Mouse (Mus musculus) hematopoietic stem cell, adult 5-6 weeks (primary cell): ENCODE data around the gene Gjc3. TPM values are rescaled to one million over a fixed set of nuclear protein-coding genes. Genes with fewer than 3 reads are reported as not detected.

ENCODE experiments used
- ATAC-seq, 2 experiments: fragments of 125-278 bp in 1 of 2; replicated peaks in 1 of 2; 2 replicates each; pipeline ENCODE4 v1.8.0; 2016 to 2017; ENCODE audit warnings: inconsistent platforms in 2 of 2, mild to moderate bottlenecking in 2 of 2, moderate number of reproducible peaks in 2 of 2, low read depth in 1 of 2, moderate TSS enrichment in 1 of 2; ENCODE audit not compliant: low FRiP score in 2 of 2, poor library complexity in 2 of 2, severe bottlenecking in 2 of 2, insufficient read depth in 1 of 2, low TSS enrichment in 1 of 2
- total RNA-seq: library from RNA; stranded (forward); fragments of 172-1452, 232-1000 nt; gene quantifications from 2 replicates; pipeline ENCODE4 v1.2.3, GENCODE M21; 2017

Gene Gjc3
- total RNA-seq, 1 experiment from 2014 or later, result not detected

DNA sequence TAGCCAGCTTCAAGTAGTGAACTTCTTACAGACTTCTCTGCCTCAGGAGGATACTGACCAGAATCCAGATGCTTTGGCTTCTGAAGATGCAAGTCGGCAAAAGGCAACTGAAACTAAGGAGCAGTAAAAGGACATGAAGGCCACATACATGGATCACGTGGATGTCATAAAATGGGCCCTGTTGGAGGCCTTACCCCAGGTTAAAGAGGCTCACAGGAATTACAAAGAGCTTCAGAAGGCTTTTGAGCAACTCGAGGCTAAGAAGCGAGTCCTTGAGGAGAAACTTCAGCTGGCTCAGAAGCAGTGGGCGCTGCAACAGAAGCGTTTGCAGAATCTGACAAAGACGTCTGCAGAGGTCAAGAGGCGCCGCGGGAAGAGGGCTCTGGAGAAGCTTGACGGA is 34.5 kb downstream of the Gjc3 start:
- ATAC-seq, result no peak

DNA sequence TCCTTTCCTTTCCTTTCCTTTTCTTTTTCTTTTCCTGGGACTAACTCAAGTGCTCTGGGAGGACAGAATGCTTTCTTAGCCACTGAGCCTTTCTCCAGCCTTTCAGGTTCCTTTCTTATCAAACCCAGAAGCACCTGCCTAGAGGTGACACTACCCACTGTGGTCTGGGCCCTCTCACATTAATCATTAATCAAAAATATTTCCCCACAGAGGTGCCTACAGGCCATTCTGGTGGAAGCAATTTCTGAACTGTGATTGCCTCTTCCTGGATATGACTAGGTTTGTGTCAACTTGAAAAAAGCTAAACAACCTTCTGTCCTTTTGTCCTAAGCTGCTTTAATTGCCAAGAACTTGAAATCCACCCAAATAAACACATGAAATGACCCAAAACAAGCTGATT is 40.7 kb downstream of the Gjc3 start:
- no peak for ATAC-seq

DNA sequence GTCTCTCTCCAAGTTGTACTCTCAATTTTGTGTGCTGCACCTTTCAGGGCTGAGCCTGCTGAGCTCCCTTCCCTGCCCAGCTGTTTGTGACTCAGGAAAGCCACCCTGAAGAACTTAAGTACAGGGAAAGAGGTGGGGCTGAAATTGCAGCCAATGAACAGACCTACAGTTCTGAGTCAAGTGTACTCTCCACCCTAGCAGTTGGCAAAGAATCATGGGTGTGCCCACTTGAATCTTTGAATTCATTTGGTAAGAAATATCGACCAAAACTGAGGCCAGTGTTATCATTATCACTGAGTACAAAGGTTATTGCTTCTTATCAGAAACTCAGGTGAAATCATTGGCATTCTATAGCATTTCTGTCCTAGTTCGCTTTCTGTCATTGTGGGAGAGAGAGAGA is 41.4 kb downstream of the Gjc3 start, which contains the start of gene Cyp3a13:
TSS of gene Cyp3a13 (minus strand) at position 88 of the 400 bp plus-strand sequence.
- no peak for ATAC-seq

DNA sequence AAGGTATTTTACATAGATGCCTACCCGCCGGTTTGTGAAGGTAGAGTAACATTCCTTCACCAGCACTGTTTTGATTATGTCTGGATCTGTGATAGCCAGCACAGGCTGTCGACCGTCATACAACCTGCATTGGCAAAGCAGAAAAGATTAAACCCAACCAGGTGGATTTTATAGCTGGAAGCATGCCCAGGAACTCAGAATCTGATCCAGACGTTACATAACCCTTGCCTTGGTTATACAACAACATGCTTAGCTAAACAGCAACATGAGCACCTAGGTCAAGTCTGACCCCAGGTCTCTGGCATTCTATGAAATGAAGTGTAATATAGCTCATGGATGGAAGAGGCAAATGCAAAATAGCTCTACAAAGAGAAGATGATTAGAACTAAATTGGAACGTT is 47.3 kb downstream of the Gjc3 start:
- no peak for ATAC-seq

DNA sequence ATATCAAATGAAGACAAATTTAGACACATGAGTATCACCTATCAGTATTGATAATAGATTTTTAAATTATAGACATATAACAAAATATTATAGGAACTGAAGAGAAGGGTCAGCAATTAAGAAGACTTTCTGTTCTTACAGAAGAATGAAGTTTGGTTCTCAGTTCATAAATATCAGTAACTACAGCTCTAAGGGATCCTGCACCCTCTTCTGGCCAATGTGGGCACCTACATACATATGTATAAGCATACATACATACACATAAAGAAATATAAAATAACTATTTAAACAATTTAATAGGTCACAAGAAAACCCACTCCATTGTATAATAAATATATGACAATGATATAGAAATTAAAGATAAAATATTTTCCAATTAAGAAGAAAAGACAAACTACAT is 48.4 kb downstream of the Gjc3 start:
- ATAC-seq, result no peak

DNA sequence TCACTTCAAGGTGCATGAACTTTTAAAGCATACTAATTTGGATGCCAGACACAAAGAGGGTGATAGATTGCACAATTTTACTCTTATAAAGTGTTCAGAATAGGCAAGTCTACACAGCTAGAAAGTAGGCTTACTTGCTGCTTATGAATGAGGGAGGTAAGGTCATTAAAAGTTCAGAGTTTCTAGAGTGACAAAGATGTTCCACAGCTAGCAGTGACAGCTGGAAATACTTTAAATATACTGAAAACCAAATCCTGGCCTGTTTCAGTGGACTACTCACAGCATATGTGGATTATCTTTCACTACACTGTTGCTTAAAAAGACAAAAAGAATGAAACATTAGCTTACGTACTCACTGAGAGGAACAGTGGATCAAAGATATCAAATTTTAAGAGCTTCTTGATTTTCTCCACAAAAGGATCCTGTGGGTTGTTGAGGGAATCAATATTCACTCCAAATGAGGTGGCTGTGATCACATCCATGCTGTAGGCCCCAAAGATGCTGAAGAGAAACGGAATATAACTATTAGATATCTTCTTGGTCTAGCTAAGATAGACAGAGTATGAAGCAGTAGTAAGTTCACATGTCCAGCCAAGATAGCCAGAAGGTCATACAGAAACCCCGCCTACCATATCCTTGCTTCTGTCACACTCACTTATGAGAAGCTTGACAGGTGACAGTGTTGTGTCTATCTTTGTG is 53.2 kb downstream of the Gjc3 start:
- no peak for ATAC-seq

Other genes starting within 250 kb of the Gjc3 start
- gene Nyap1, start 221.5 kb downstream of the Gjc3 start, total RNA-seq, result 0.05 and 0.25 TPM in 2 replicates
- gene Tsc22d4, start 217.4 kb downstream of the Gjc3 start, total RNA-seq, result 61.0 and 67.7 TPM in 2 replicates
- gene Ppp1r35, start 184.2 kb downstream of the Gjc3 start, total RNA-seq, result 15.3 and 61.5 TPM in 2 replicates
- 30.4 and 31.8 TPM in 2 replicates for gene Mepce, start 175.4 kb downstream of the Gjc3 start, total RNA-seq
- gene Zcwpw1, start 175.3 kb downstream of the Gjc3 start, total RNA-seq, result 21.3 and 27.6 TPM in 2 replicates
- gene Pilra, start 126.8 kb downstream of the Gjc3 start, total RNA-seq, result 17.7 and 22.2 TPM in 2 replicates
- gene Pilrb1, start 105.0 kb downstream of the Gjc3 start, total RNA-seq, result 6.0 and 12.3 TPM in 2 replicates
- gene Pilrb2, start 91.3 kb downstream of the Gjc3 start, total RNA-seq, result 3.7 and 17.8 TPM in 2 replicates
- gene Cyp3a13, start 41.5 kb downstream of the Gjc3 start, total RNA-seq, result not detected in 2 replicates
- gene Azgp1, start 18.4 kb upstream of the Gjc3 start, total RNA-seq, result not detected in 2 replicates
- not detected in 2 replicates for gene Smok3a, start 58.2 kb upstream of the Gjc3 start, total RNA-seq
- not detected in 2 replicates for gene Smok3b, start 58.3 kb upstream of the Gjc3 start, total RNA-seq
- not detected in 2 replicates for gene Smok3c, start 90.1 kb upstream of the Gjc3 start, total RNA-seq
- gene Zkscan1, start 122.0 kb upstream of the Gjc3 start, total RNA-seq, result 45.8 and 48.2 TPM in 2 replicates
- 17.3 and 18.4 TPM in 2 replicates for gene Zscan21, start 153.8 kb upstream of the Gjc3 start, total RNA-seq
- 14.4 and 16.0 TPM in 2 replicates for gene Zfp113, start 192.6 kb upstream of the Gjc3 start, total RNA-seq
- 32.6 and 52.6 TPM in 2 replicates for gene Cops6, start 198.0 kb upstream of the Gjc3 start, total RNA-seq
- gene Ap4m1, start 208.9 kb upstream of the Gjc3 start, total RNA-seq, result 34.8 and 50.0 TPM in 2 replicates
- 449 and 495 TPM in 2 replicates for gene Mcm7, start 209.3 kb upstream of the Gjc3 start, total RNA-seq
- gene Taf6, start 224.4 kb upstream of the Gjc3 start, total RNA-seq, result 30.3 and 40.9 TPM in 2 replicates
- gene Cnpy4, start 224.4 kb upstream of the Gjc3 start, total RNA-seq, result 46.3 and 53.8 TPM in 2 replicates
- gene Mblac1, start 231.2 kb upstream of the Gjc3 start, total RNA-seq, result 2.8 and 3.5 TPM in 2 replicates